Mouse (Mus musculus) lung, postnatal 0 days (tissue): ENCODE results near the gene Npas3. TPM values are rescaled to one million over a fixed set of nuclear protein-coding genes. Genes with fewer than 3 reads are reported as not detected.
A peak's percentile ranks its signal among the peaks of the same experiment; 100 is the strongest.

Source experiments
- ATAC-seq: fragments of 200-750 bp; cut with Nextera tagmentation; 2 replicates; pipeline ENCODE4 v1.8.0; 2017; ENCODE audit warnings: moderate library complexity
- DNase-seq: peaks from one replicate; pipeline ENCODE4 v3.0.0-alpha.2; 2016; ENCODE audit warnings: low spot score
- H3K27ac ChIP-seq: fragments of 300-500 bp; sonication (generic); 2 replicates; pipeline ENCODE4 v1.5.1; 2014; ENCODE audit warnings: antibody characterized with exemption, mild to moderate bottlenecking, low read length, mixed read lengths
- H3K27me3 ChIP-seq: fragments of 300-500 bp; sonication (generic); replicated peaks from 2 replicates; pipeline ENCODE4 v1.6.1; 2014; ENCODE audit warnings: low read length, mixed read lengths; ENCODE audit not compliant: insufficient read depth
- H3K36me3 ChIP-seq: fragments of 300-500 bp; sonication (generic); 2 replicates; pipeline ENCODE4 v1.6.1; 2014; ENCODE audit warnings: low read length, mixed read lengths; ENCODE audit not compliant: insufficient read depth
- H3K4me1 ChIP-seq: fragments of 300-500 bp; sonication (generic); 2 replicates; pipeline ENCODE4 v1.6.1; 2014; ENCODE audit warnings: antibody characterized with exemption, low read depth, low read length, mixed read lengths; ENCODE audit not compliant: insufficient read depth
- H3K4me2 ChIP-seq: fragments of 300-500 bp; sonication (generic); replicated peaks from 2 replicates; pipeline ENCODE4 v1.6.1; 2014; ENCODE audit warnings: low read depth, mild to moderate bottlenecking, low read length, moderate library complexity, mixed read lengths
- H3K4me3 ChIP-seq: fragments of 300-500 bp; sonication (generic); 2 replicates; pipeline ENCODE4 v1.5.1; 2014; ENCODE audit warnings: low read depth, low read length
- H3K9ac ChIP-seq: fragments of 300-500 bp; sonication (generic); replicated peaks from 2 replicates; pipeline ENCODE4 v1.6.1; 2014; ENCODE audit warnings: low read depth, mild to moderate bottlenecking
- H3K9me3 ChIP-seq: fragments of 300-500 bp; sonication (generic); 2 replicates; pipeline ENCODE4 v1.6.1; 2016; ENCODE audit warnings: low read length, mixed read lengths
- CTCF ChIP-seq: IDR thresholded peaks from 2 replicates; pipeline ENCODE4 v1.5.1; 2016; ENCODE audit warnings: antibody characterized with exemption, mild to moderate bottlenecking
- EP300 ChIP-seq: IDR thresholded peaks from 2 replicates; pipeline ENCODE4 v1.6.1; 2016; ENCODE audit warnings: antibody characterized with exemption, mild to moderate bottlenecking, control low read depth
- WGBS: fragments of 180-500 bp; shearing (Covaris S2); extraction: QIAGEN DNeasy Blood & Tissue Kit; methylation state at CpG from one replicate; pipeline ENCODE4 v1.1.7; 2014; 5-methylcytosine and 5-hydroxymethylcytosine counted together
- polyA plus RNA-seq: library from polyadenylated mRNA; unstranded; fragments of >200 nt; fragmentation: Nextera tagmentation; extraction: Ambion mirVana; gene quantifications from 2 replicates; pipeline ENCODE4 v1.2.1, GENCODE M21; 2015

Gene Npas3
- polyA plus RNA-seq, 1 experiment from 2014 or later = 0.17 TPM

DNA sequence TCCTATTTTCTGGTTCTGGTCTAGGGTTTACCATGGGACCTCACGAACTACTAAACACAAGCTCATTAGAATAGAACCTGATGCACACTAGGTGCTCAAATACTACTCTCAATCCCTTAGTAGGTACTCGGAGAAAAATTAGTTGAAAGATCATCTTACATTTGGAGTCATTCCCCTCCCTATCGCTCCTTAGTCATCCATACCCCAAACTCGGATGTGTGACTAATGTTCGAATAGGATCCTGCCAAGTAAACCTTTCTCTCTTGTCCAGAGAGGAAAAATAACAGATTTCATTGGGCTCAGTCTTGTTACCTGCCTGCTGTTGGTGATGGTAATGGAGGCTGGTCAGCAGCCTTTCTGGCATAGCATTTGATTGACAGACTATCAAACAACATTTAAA, 117.3 kb downstream of the Npas3 start:
- Histone ChIP-seq H3K9me3 (no peaks in the 10 kb centered on the region), H3K9ac (no peak overlapping the region), H3K36me3 (no peaks in the 10 kb centered on the region), H3K27me3 (no peaks in the 10 kb centered on the region), H3K4me2 (no peak overlapping the region), H3K4me3 (no peak overlapping the region), H3K4me1 (no peaks in the 10 kb centered on the region), H3K27ac (no peak overlapping the region)
- TF ChIP-seq CTCF = no peak
- no peak for TF ChIP-seq EP300
- 89% methylated on average over 5 of the region's 5 CpGs for WGBS
- no peak for DNase-seq
- ATAC-seq = no peak

DNA sequence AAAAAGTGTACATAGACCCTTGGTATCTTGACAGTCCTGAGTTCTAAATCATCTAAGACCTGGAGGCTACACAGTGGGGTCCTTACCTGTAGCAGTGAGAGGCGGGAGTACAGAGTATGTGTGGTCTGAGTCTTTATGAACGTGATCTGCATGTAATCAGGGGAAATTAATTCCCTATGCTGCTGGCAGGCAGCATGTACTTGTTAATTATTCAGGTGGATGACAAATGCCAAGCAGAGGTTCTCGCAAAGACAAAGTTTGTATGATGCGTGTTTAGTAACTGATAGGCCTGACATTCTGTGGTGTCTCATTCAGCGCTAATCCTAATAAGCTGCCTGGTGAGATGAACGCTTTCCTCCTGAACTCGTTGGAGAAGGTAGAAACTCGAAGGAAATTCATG, 136.4 kb downstream of the Npas3 start:
- TF ChIP-seq EP300 = no peak
- no peak for TF ChIP-seq CTCF
- Histone ChIP-seq H3K9me3 (no peaks in the 10 kb centered on the region), H3K9ac (no peak overlapping the region), H3K36me3 (no peaks in the 10 kb centered on the region), H3K4me3 (no peak overlapping the region), H3K4me1 (no peaks in the 10 kb centered on the region), H3K4me2 (no peak overlapping the region), H3K27ac (no peak overlapping the region), H3K27me3 (no peaks in the 10 kb centered on the region)
- no peak for DNase-seq
- 82% methylated on average over 8 of the region's 8 CpGs for WGBS
- no peak for ATAC-seq

- ATAC-seq = no peak
- no peak overlapping the region for H3K4me2 ChIP-seq
- no peaks in the 10 kb centered on the region for H3K9me3 ChIP-seq
- H3K36me3 ChIP-seq = no peaks in the 10 kb centered on the region
- H3K4me3 ChIP-seq = no peak overlapping the region
- DNase-seq = no peak
- no peaks in the 10 kb centered on the region for H3K27me3 ChIP-seq
- no peaks in the 10 kb centered on the region for H3K4me1 ChIP-seq
- H3K9ac ChIP-seq = no peak overlapping the region
- WGBS = 43% methylated on average over 4 of the region's 4 CpGs
- H3K27ac ChIP-seq = no peak overlapping the region
- TF ChIP-seq EP300 (no peak), CTCF (no peak)
Observed at GRCm38 (mm10) chr12:53405856-53406255, 157.4 kb downstream of the Npas3 start.

DNA sequence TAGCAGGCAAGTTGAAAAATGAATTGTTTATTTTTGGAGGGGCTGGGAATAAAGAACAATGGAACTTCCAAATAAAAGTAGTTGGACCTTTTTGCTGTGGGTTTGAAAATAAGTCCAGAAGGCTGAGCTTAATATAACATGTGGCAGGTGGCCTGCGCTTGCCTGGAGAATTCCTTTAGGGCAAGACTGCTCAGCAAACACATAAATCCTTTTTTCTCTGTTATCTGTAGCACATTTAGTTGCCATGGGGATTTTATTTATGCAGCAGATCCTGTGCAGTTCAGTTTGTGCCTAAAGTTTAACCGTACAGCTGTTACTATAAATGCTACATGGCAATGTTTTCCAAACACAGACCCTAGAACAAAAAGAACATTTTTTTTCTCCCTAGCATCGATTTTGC, 159.3 kb downstream of the Npas3 start:
- DNase-seq (no peak), ATAC-seq (no peak)

DNA sequence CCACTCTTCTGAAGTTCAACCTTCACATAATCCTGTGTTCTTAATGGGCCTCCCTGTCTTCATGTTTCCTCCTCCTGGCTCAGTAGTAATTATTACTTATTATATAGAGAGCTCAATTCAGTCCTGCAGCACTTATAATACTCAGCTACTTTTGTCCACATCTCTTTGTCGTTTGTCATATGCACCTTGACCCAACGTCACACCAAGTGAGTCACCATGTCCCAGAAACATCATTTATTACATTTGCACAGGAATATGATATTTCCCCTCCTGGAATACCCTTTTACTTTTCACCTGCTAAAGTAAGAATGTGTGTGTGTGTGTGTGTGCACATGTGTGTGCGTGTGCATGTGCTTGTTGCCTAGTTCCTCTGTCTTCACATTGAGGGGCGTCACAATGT, 161.2 kb downstream of the Npas3 start:
- DNase-seq (no peak), ATAC-seq (no peak)
- WGBS = 83% methylated on average over 4 of the region's 4 CpGs
- Histone ChIP-seq H3K4me3 (no peak overlapping the region), H3K27me3 (no peaks in the 10 kb centered on the region), H3K36me3 (no peaks in the 10 kb centered on the region), H3K9ac (no peak overlapping the region), H3K4me2 (no peak overlapping the region), H3K4me1 (no peaks in the 10 kb centered on the region), H3K27ac (no peak overlapping the region), H3K9me3 (no peaks in the 10 kb centered on the region)
- TF ChIP-seq EP300 (no peak), CTCF (no peak)

More for the DNA sequence above, 159.3 kb downstream of the Npas3 start:
- 36% methylated on average over 3 of the region's 3 CpGs for WGBS
- no peak overlapping the region for H3K9ac ChIP-seq
- H3K9me3 ChIP-seq = no peaks in the 10 kb centered on the region
- H3K27ac ChIP-seq = no peak overlapping the region
- no peaks in the 10 kb centered on the region for H3K27me3 ChIP-seq
- H3K4me3 ChIP-seq = no peak overlapping the region
- no peak for TF ChIP-seq EP300
- TF ChIP-seq CTCF = no peak
- H3K4me1 ChIP-seq = no peaks in the 10 kb centered on the region
- no peaks in the 10 kb centered on the region for H3K36me3 ChIP-seq
- H3K4me2 ChIP-seq = no peak overlapping the region

- H3K9me3 ChIP-seq = no peaks in the 10 kb centered on the region
Observed at GRCm38 (mm10) chr12:53410647-53411046, 162.2 kb downstream of the Npas3 start.

GRCm38 (mm10) chr12:53416096-53416495, 167.6 kb downstream of the Npas3 start:
- DNase-seq (peak; percentile 9), ATAC-seq (no peak)
- no peak overlapping the region for H3K9ac ChIP-seq
- H3K4me3 ChIP-seq = no peak overlapping the region
- H3K36me3 ChIP-seq = no peaks in the 10 kb centered on the region
- H3K27ac ChIP-seq = no peak overlapping the region
- WGBS = 47% methylated on average over 4 of the region's 4 CpGs
- no peak overlapping the region for H3K4me2 ChIP-seq
- no peaks in the 10 kb centered on the region for H3K9me3 ChIP-seq
- no peaks in the 10 kb centered on the region for H3K27me3 ChIP-seq
- no peaks in the 10 kb centered on the region for H3K4me1 ChIP-seq
- TF ChIP-seq EP300 = no peak
- no peak for TF ChIP-seq CTCF

More at GRCm38 (mm10) chr12:53410647-53411046, 162.2 kb downstream of the Npas3 start:
- WGBS = 87% methylated on average over 2 of the region's 2 CpGs
- H3K4me1 ChIP-seq = no peaks in the 10 kb centered on the region
- no peak for ATAC-seq
- no peak overlapping the region for H3K9ac ChIP-seq
- DNase-seq = no peak
- no peaks in the 10 kb centered on the region for H3K36me3 ChIP-seq
- no peak for TF ChIP-seq CTCF
- no peak overlapping the region for H3K4me2 ChIP-seq
- H3K27me3 ChIP-seq = no peaks in the 10 kb centered on the region
- no peak overlapping the region for H3K27ac ChIP-seq
- no peak overlapping the region for H3K4me3 ChIP-seq
